Mouse (Mus musculus) kidney, adult 11 months (tissue): ENCODE data around the gene Gpm6a.

Experiments
- DNase-seq: peaks from one replicate; pipeline ENCODE4 v3.0.0; 2022

The Gpm6a gene

GRCm38 (mm10) chr8:54954741-54955455, at the start of gene Gpm6a:
TSS of gene Gpm6a (plus strand) at chr8:54954843.
- no peak for DNase-seq

- no peak for DNase-seq
Measured at GRCm38 (mm10) chr8:54912891-54913290, 41.8 kb upstream of the Gpm6a start.

GRCm38 (mm10) chr8:54917710-54918109, 36.9 kb upstream of the Gpm6a start:
- no peak for DNase-seq

GRCm38 (mm10) chr8:54922160-54922855, 32.3 kb upstream of the Gpm6a start:
- no peak for DNase-seq

GRCm38 (mm10) chr8:54924936-54925335, 29.7 kb upstream of the Gpm6a start:
- peak; percentile 23 for DNase-seq

GRCm38 (mm10) chr8:54932306-54932705, 22.3 kb upstream of the Gpm6a start:
- no peak for DNase-seq

- no peak for DNase-seq
Measured at GRCm38 (mm10) chr8:54953351-54953750, 1.3 kb upstream of the Gpm6a start.

GRCm38 (mm10) chr8:54954030-54954429, 613 bp upstream of the Gpm6a start:
- no peak for DNase-seq

GRCm38 (mm10) chr8:54955456-54955800, 785 bp downstream of the Gpm6a start:
- DNase-seq, result no peak

- no peak for DNase-seq
Measured at GRCm38 (mm10) chr8:54955935-54956573, 1.4 kb downstream of the Gpm6a start.

GRCm38 (mm10) chr8:54956787-54957186, 2.1 kb downstream of the Gpm6a start:
- DNase-seq, result no peak

- DNase-seq, result no peak
Measured at GRCm38 (mm10) chr8:54957506-54957905, 2.9 kb downstream of the Gpm6a start.

- no peak for DNase-seq
Measured at GRCm38 (mm10) chr8:54961571-54961970, 6.9 kb downstream of the Gpm6a start.

- no peak for DNase-seq
Measured at GRCm38 (mm10) chr8:54975020-54975419, 20.4 kb downstream of the Gpm6a start.

- DNase-seq, result no peak
Measured at GRCm38 (mm10) chr8:54975506-54975905, 20.9 kb downstream of the Gpm6a start.

- DNase-seq, result no peak
Measured at GRCm38 (mm10) chr8:54975927-54976326, 21.3 kb downstream of the Gpm6a start.

GRCm38 (mm10) chr8:54976663-54977062, 22.0 kb downstream of the Gpm6a start:
- DNase-seq, result no peak

- no peak for DNase-seq
Measured at GRCm38 (mm10) chr8:54986791-54987190, 32.1 kb downstream of the Gpm6a start.

- DNase-seq, result no peak
Measured at GRCm38 (mm10) chr8:54989093-54989492, 34.5 kb downstream of the Gpm6a start.

GRCm38 (mm10) chr8:54991840-54992609, 37.4 kb downstream of the Gpm6a start:
- no peak for DNase-seq

- DNase-seq, result no peak
Measured at GRCm38 (mm10) chr8:54995662-54996061, 41.0 kb downstream of the Gpm6a start.

- no peak for DNase-seq
Measured at GRCm38 (mm10) chr8:55002398-55002797, 47.8 kb downstream of the Gpm6a start.

GRCm38 (mm10) chr8:55002946-55003345, 48.3 kb downstream of the Gpm6a start:
- no peak for DNase-seq
